Comparison of ENCODE assay signal across 8 mouse cellular contexts in genomic region chr2:35731671-35732449, GRCm38 (mm10).
DNase-seq lines count a peak whose midpoint lies in the region; ATAC-seq and TF ChIP-seq lines count a peak whose summit lies in the region.

No protein-coding gene starts in this region.

- H3K4me3 ChIP-seq in midbrain, embryonic 14.5 days (replicated peaks; ENCODE audit: low read depth, low read length): no peak overlapping the region
- no peak overlapping the region for H3K4me3 ChIP-seq in midbrain, postnatal 0 days (ENCODE audit: low read depth, low read length)
- H3K4me3 ChIP-seq in liver, adult 2 months (ENCODE audit: insufficient read depth, low read depth, low read length): no peak overlapping the region

- no peaks in the 10 kb centered on the region for H3K79me2 ChIP-seq in liver, adult 2 months (ENCODE audit: control insufficient read depth, insufficient read depth, low read length)

- no peak for TF ChIP-seq CTCF in midbrain, postnatal 0 days (IDR thresholded peaks at IDR 0.05)
- TF ChIP-seq CTCF in liver, adult 2 months (IDR thresholded peaks at IDR 0.05; ENCODE audit: low read depth, low read length): no peak

- peak overlapping the region; percentile 45 for H3K27ac ChIP-seq in midbrain, embryonic 14.5 days (replicated peaks; ENCODE audit: low read depth, low read length)
- no peak overlapping the region for H3K27ac ChIP-seq in midbrain, postnatal 0 days (ENCODE audit: low read depth, low read length)
- H3K27ac ChIP-seq in liver, adult 2 months (replicated peaks; ENCODE audit: insufficient read depth, low read depth, low read length): no peak overlapping the region

- H3K9ac ChIP-seq in midbrain, embryonic 14.5 days (replicated peaks; ENCODE audit: low read length): no peak overlapping the region
- H3K9ac ChIP-seq in midbrain, postnatal 0 days (replicated peaks; ENCODE audit: low read length, poor library complexity, severe bottlenecking): no peak overlapping the region
- H3K9ac ChIP-seq in liver, adult 2 months (ENCODE audit: low read depth, low read length): no peak overlapping the region

- DNase-seq in adrenal gland, postnatal 14 days: peak; percentile 32
- no peak for DNase-seq in adrenal gland, postnatal 25 days
- peak; percentile 42 for DNase-seq in midbrain, embryonic 14.5 days
- DNase-seq in midbrain, postnatal 0 days (ENCODE audit: low spot score): no peak
- peak; percentile 14 for DNase-seq in liver, adult 2 months (ENCODE audit: extremely low read depth, low read depth, low spot score)
- DNase-seq in splenic B cell, adult 2 months (ENCODE audit: low read depth, low spot score): peak; percentile 70
- no peak for DNase-seq in cerebellum, adult 11-12 months
- no peak for DNase-seq in layer of hippocampus, postnatal 14 days (ENCODE audit: low spot score in 2 of 2)

- H3K4me1 ChIP-seq in midbrain, embryonic 14.5 days (ENCODE audit: control insufficient read depth, insufficient read depth, low read length): no peaks in the 10 kb centered on the region
- H3K4me1 ChIP-seq in midbrain, postnatal 0 days (ENCODE audit: insufficient read depth, low read length): no peaks in the 10 kb centered on the region
- H3K4me1 ChIP-seq in liver, adult 2 months (ENCODE audit: control insufficient read depth, insufficient read depth, low read length): no peaks in the 10 kb centered on the region

- H3K9me3 ChIP-seq in midbrain, embryonic 14.5 days (ENCODE audit: control insufficient read depth, low read length): no peaks in the 10 kb centered on the region
- H3K9me3 ChIP-seq in midbrain, postnatal 0 days (ENCODE audit: low read length): no peaks in the 10 kb centered on the region

- ATAC-seq in midbrain, embryonic 14.5 days (ENCODE audit: low FRiP score, low TSS enrichment): no peak
- no peak for ATAC-seq in midbrain, postnatal 0 days (ENCODE audit: low FRiP score)

- no peak overlapping the region for H3K4me2 ChIP-seq in midbrain, embryonic 14.5 days (ENCODE audit: low read length)
- H3K4me2 ChIP-seq in midbrain, postnatal 0 days (ENCODE audit: low read depth, low read length, poor library complexity, severe bottlenecking): no peak overlapping the region

- H3K36me3 ChIP-seq in midbrain, embryonic 14.5 days (ENCODE audit: control insufficient read depth, insufficient read depth, low read length): peaks cover 37% of the 10 kb centered on the region
- H3K36me3 ChIP-seq in midbrain, postnatal 0 days (ENCODE audit: insufficient read depth, low read length): peaks cover 28% of the 10 kb centered on the region
- no peaks in the 10 kb centered on the region for H3K36me3 ChIP-seq in liver, adult 2 months (ENCODE audit: control insufficient read depth, insufficient read depth, low read length)
- H3K36me3 ChIP-seq in splenic B cell, adult 2 months (ENCODE audit: control insufficient read depth, insufficient read depth, low read length, poor library complexity, severe bottlenecking): no peaks in the 10 kb centered on the region

- no peak for TF ChIP-seq POLR2A in liver, adult 2 months (IDR thresholded peaks at IDR 0.05; ENCODE audit: extremely low read depth, insufficient read depth, low read length)

- H3K27me3 ChIP-seq in midbrain, embryonic 14.5 days (ENCODE audit: control insufficient read depth, insufficient read depth, low read length): no peaks in the 10 kb centered on the region
- H3K27me3 ChIP-seq in midbrain, postnatal 0 days (ENCODE audit: insufficient read depth, low read length): no peaks in the 10 kb centered on the region
- no peaks in the 10 kb centered on the region for H3K27me3 ChIP-seq in liver, adult 2 months (ENCODE audit: control insufficient read depth, insufficient read depth, low read length)
- H3K27me3 ChIP-seq in splenic B cell, adult 2 months (ENCODE audit: control insufficient read depth, insufficient read depth, low read length, poor library complexity, severe bottlenecking): no peaks in the 10 kb centered on the region

- 72% methylated on average over 18 of the region's 18 CpGs for WGBS in midbrain, embryonic 14.5 days
- WGBS in midbrain, postnatal 0 days: 62% methylated on average over 18 of the region's 18 CpGs
- WGBS in liver, adult 2 months: 74% methylated on average over 18 of the region's 18 CpGs

Comparison
In these comparisons a context has a peak if more than half of its experiments do, and no peak if none do; other contexts are left out.
1. DNase-seq: peak in adrenal gland, postnatal 14 days (single experiment), midbrain, embryonic 14.5 days (single experiment), liver, adult 2 months (single experiment) and splenic B cell, adult 2 months (single experiment); none in adrenal gland, postnatal 25 days (single experiment), midbrain, postnatal 0 days (single experiment), cerebellum, adult 11-12 months (single experiment) and layer of hippocampus, postnatal 14 days (0 of 2).